Mouse (Mus musculus): ENCODE data around the gene Rec8. TPM values are rescaled to one million over a fixed set of nuclear protein-coding genes. Genes with fewer than 3 reads are reported as not detected.
A peak's percentile ranks its signal among the peaks of the same experiment; 100 is the strongest.

Gene Rec8
- polyA plus RNA-seq, 1 experiment from 2014 or later, result 4.7 TPM

DNA sequence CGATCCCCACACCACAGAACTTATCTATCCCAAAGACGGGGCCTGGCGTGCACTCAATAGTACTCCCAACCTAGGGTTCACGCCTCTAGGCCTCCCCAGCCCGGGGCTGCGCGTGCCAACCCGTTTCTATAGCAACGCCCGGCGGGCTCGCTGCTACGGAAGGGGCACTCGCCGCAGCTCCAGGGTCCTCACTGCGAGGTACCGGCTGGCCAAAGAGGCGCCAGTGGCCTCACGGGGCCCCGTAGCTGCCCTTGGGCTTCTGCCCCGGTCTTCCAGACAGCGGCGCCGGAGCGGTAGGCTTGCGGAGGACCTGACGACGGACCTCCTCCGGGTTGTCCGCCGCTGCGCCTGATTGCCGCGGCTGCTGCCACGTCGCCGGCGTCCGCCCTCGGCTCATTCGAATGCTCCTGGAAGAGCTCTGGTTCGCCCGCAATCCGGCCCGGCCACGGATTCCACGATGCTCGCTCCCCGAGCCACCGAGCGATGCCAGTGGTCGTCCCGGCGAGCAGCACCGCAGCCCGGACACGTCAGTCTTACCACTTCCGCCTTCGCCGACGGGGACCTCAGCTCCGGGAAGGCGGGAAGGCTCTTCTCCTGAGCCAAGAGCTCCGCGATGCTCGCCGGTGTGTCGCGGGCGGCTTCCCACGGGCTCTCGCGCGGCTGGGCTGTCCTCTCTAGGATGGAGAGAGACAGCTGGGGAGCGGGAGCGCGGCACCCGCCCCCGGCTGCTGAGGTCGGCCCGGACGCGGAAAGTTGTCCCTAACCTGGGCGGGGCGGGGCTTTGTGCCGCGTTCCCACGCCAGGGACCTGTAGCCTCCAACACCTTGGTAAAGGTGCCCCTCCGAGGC, 25.4 kb downstream of the Rec8 start, which contains the start of gene Tm9sf1:
Gene Tm9sf1 (minus strand): TSS at position 747 of the 848 bp plus-strand sequence.
- peak within 1 kb of the TSS; percentile 94 for H3K4me3 ChIP-seq (ENCODE audit: low read depth, low read length)
- H3K27ac ChIP-seq (ENCODE audit: low read length), result peak within 1 kb of the TSS; percentile 94
- TF ChIP-seq CTCF (IDR thresholded peaks at IDR 0.05), result peak; percentile 40
- TF ChIP-seq EP300 (IDR thresholded peaks at IDR 0.05), result no peak
- H3K9ac ChIP-seq (replicated peaks; ENCODE audit: low read depth), result peak within 1 kb of the TSS; percentile 90
- H3K4me2 ChIP-seq (replicated peaks; ENCODE audit: low read depth, low read length), result peak within 1 kb of the TSS; percentile 68
- DNase-seq (ENCODE audit: low spot score) (peak; percentile 90), ATAC-seq (peak; percentile 90)
- H3K27me3 ChIP-seq (replicated peaks; ENCODE audit: insufficient read depth, low read length), result no peaks in the 10 kb centered on the region
- peaks cover 20% of the 10 kb centered on the region; the same call in 1 of the 2 replicates for H3K36me3 ChIP-seq (ENCODE audit: insufficient read depth, low read length)
- no peaks in the 10 kb centered on the region for H3K9me3 ChIP-seq (ENCODE audit: low read length)
- H3K4me1 ChIP-seq (ENCODE audit: insufficient read depth, low read depth, low read length), result peaks cover 5% of the 10 kb centered on the region; the same call in 1 of the 2 replicates
- 1% methylated on average over 76 of the region's 89 CpGs for WGBS

DNA sequence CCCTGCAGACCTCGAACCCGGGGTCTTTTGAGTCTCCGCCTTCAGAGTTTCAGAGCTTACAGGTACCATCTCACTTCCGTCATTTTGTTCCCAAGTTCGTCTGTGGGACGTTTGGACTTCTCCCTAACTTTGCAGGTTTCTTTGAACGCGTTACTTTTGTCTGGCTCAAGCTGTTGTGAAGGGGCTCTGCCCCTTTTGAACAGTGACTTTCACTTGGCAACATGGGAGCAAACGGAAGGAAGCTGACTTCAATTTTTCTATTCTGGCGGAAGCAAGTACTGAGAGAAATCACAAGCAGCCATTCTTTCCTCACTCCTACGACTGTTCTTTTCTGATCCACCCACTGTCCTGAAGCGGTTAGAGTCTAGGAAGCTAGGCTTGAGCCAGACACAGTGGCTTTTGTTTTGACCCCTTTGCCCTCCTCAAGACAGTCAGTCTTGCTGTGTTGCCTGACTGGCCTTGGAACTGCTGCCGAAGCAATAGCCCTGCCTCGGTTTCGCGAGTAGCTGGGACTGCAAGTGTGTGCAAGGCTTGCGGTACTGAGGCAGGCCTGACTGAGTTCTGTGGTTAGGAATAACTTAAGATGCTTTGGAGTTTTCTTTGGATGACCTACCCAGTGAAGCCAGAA, 26.5 kb downstream of the Rec8 start:
- peaks cover 18% of the 10 kb centered on the region; the same call in 1 of the 2 replicates for H3K36me3 ChIP-seq (ENCODE audit: insufficient read depth, low read length)
- peak overlapping the region; percentile 68 for H3K4me2 ChIP-seq (replicated peaks; ENCODE audit: low read depth, low read length)
- H3K27ac ChIP-seq (ENCODE audit: low read length), result peak overlapping the region; percentile 94
- H3K4me3 ChIP-seq (ENCODE audit: low read depth, low read length), result peak overlapping the region; percentile 94
- TF ChIP-seq EP300 (IDR thresholded peaks at IDR 0.05) (no peak; the same call in 1 of the 2 replicates), CTCF (IDR thresholded peaks at IDR 0.05) (no peak)
- ATAC-seq (no peak), DNase-seq (ENCODE audit: low spot score) (peak; percentile 61)
- peak overlapping the region; percentile 90; the same call in 1 of the 2 replicates for H3K9ac ChIP-seq (replicated peaks; ENCODE audit: low read depth)
- 8% methylated on average over 17 of the region's 17 CpGs for WGBS
- peaks cover 5% of the 10 kb centered on the region; the same call in 1 of the 2 replicates for H3K4me1 ChIP-seq (ENCODE audit: insufficient read depth, low read depth, low read length)
- no peaks in the 10 kb centered on the region for H3K9me3 ChIP-seq (ENCODE audit: low read length)
- H3K27me3 ChIP-seq (replicated peaks; ENCODE audit: insufficient read depth, low read length), result no peaks in the 10 kb centered on the region

DNA sequence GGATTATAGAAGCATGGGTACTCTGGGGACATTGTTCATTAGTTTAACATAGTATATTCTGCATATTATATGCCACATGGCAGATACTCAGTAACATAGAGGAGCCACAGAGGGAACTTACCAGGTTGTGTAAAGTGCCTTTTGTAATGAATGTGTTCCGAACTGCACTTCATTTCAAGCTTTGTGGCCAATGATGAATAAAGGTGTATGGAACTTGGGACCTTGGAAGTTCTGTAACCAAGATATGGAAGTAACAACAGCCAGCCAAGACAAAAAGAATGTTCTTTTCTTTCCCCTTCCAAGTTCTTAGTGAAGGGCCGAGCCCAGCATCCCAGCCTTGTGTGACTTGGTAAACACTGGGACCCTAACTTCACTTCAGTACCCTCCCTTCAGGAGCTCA, 32.0 kb downstream of the Rec8 start, which contains the start of gene Tssk4:
Gene Tssk4 (plus strand): TSS at position 301 of the 400 bp plus-strand sequence.
- TF ChIP-seq CTCF (IDR thresholded peaks at IDR 0.05), result no peak
- TF ChIP-seq EP300 (IDR thresholded peaks at IDR 0.05), result no peak
- H3K27ac ChIP-seq (ENCODE audit: low read length), result no peak within 1 kb of the TSS
- peaks cover under 1% of the 10 kb centered on the region; the same call in 1 of the 2 replicates for H3K4me1 ChIP-seq (ENCODE audit: insufficient read depth, low read depth, low read length)
- no peaks in the 10 kb centered on the region for H3K9me3 ChIP-seq (ENCODE audit: low read length)
- 96% methylated on average over 2 of the region's 2 CpGs for WGBS
- ATAC-seq (no peak), DNase-seq (ENCODE audit: low spot score) (no peak)
- no peaks in the 10 kb centered on the region for H3K27me3 ChIP-seq (replicated peaks; ENCODE audit: insufficient read depth, low read length)
- H3K36me3 ChIP-seq (ENCODE audit: insufficient read depth, low read length), result no peaks in the 10 kb centered on the region
- H3K9ac ChIP-seq (replicated peaks; ENCODE audit: low read depth), result no peak within 1 kb of the TSS
- no peak within 1 kb of the TSS for H3K4me3 ChIP-seq (ENCODE audit: low read depth, low read length)
- no peak within 1 kb of the TSS for H3K4me2 ChIP-seq (replicated peaks; ENCODE audit: low read depth, low read length)

DNA sequence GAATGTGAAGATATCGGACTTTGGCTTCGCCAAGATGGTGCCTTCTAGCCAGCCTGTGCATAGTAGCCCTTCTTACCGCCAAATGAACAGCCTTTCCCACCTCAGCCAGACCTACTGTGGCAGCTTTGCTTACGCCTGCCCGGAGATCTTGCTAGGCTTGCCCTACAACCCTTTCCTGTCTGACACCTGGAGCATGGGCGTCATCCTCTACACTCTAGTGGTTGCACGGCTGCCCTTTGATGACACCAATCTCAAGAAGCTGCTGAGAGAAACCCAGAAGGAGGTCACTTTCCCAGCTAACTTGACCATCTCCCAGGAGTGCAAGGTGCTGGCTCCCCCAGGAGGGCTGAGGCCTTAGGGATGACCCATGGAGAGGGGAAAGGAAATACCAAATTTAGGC, 33.7 kb downstream of the Rec8 start:
- 87% methylated on average over 7 of the region's 7 CpGs for WGBS
- DNase-seq (ENCODE audit: low spot score) (no peak), ATAC-seq (no peak)
- Histone ChIP-seq H3K27me3 (replicated peaks; ENCODE audit: insufficient read depth, low read length) (no peaks in the 10 kb centered on the region), H3K9me3 (ENCODE audit: low read length) (no peaks in the 10 kb centered on the region), H3K4me2 (replicated peaks; ENCODE audit: low read depth, low read length) (no peak overlapping the region), H3K4me1 (ENCODE audit: insufficient read depth, low read depth, low read length) (no peaks in the 10 kb centered on the region), H3K36me3 (ENCODE audit: insufficient read depth, low read length) (no peaks in the 10 kb centered on the region), H3K9ac (replicated peaks; ENCODE audit: low read depth) (no peak overlapping the region), H3K27ac (ENCODE audit: low read length) (no peak overlapping the region), H3K4me3 (ENCODE audit: low read depth, low read length) (no peak overlapping the region)
- TF ChIP-seq EP300 (IDR thresholded peaks at IDR 0.05) (no peak), CTCF (IDR thresholded peaks at IDR 0.05) (no peak)

DNA sequence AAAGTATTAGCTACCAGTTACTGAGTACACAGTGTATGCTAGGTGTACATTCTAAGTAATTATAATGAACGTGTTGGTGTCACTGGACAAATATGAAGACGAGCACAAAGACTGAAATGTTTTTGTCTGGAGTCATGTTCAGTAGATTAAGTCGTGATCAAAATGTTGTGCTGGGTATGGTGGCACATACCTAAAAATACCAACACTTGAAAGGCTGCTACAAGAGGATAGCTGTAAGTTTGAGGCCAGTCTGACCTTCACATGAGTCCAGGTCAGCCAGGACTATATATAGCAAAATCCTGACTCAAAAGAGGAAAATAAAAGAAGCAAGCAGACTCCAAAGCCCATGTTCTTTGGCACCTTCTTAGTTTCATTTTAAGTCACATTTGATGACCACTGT, 39.1 kb downstream of the Rec8 start:
- H3K27me3 ChIP-seq (replicated peaks; ENCODE audit: insufficient read depth, low read length), result no peaks in the 10 kb centered on the region
- no peak for TF ChIP-seq EP300 (IDR thresholded peaks at IDR 0.05)
- no peak for TF ChIP-seq CTCF (IDR thresholded peaks at IDR 0.05)
- 0 out of 2 replicates have a peak, but pooled peaks cover 4% of the 10 kb centered on the region for H3K36me3 ChIP-seq (ENCODE audit: insufficient read depth, low read length)
- DNase-seq (ENCODE audit: low spot score) (no peak), ATAC-seq (no peak)
- no peak overlapping the region for H3K27ac ChIP-seq (ENCODE audit: low read length)
- H3K9ac ChIP-seq (replicated peaks; ENCODE audit: low read depth), result no peak overlapping the region
- no peak overlapping the region for H3K4me2 ChIP-seq (replicated peaks; ENCODE audit: low read depth, low read length)
- 75% methylated on average over 3 of the region's 3 CpGs for whole genome bisulfite sequencing
- H3K4me1 ChIP-seq (ENCODE audit: insufficient read depth, low read depth, low read length), result peaks cover 6% of the 10 kb centered on the region; the same call in 1 of the 2 replicates
- no peaks in the 10 kb centered on the region for H3K9me3 ChIP-seq (ENCODE audit: low read length)
- no peak overlapping the region for H3K4me3 ChIP-seq (ENCODE audit: low read depth, low read length)

DNA sequence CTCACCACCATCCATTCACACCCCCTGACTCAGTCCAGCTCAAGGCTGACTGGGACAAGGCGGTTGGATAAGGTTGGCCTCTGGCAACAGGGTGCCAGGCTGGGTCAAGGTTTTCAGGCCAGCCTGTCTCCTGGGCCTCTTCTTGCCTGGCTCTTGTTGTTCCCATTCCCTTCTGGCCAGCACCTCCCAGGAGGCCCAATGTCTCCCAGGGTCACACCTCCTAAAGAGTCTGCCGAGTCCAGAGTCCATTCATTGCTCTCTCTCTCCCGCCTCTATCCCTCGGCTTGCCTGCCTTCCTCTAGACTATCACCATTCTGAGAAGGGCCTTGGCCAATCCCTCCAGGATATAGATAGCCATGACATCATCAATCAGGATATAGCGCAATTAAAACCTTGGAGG, 40.2 kb downstream of the Rec8 start:
- H3K27me3 ChIP-seq (replicated peaks; ENCODE audit: insufficient read depth, low read length), result no peaks in the 10 kb centered on the region
- H3K4me2 ChIP-seq (replicated peaks; ENCODE audit: low read depth, low read length), result no peak overlapping the region
- H3K9me3 ChIP-seq (ENCODE audit: low read length), result no peaks in the 10 kb centered on the region
- TF ChIP-seq EP300 (IDR thresholded peaks at IDR 0.05) (no peak), CTCF (IDR thresholded peaks at IDR 0.05) (no peak)
- peaks cover 6% of the 10 kb centered on the region; the same call in 1 of the 2 replicates for H3K4me1 ChIP-seq (ENCODE audit: insufficient read depth, low read depth, low read length)
- no peak overlapping the region for H3K9ac ChIP-seq (replicated peaks; ENCODE audit: low read depth)
- DNase-seq (ENCODE audit: low spot score) (no peak), ATAC-seq (no peak)
- WGBS, result 89% methylated on average over 5 of the region's 5 CpGs
- no peak overlapping the region for H3K27ac ChIP-seq (ENCODE audit: low read length)
- H3K36me3 ChIP-seq (ENCODE audit: insufficient read depth, low read length), result 0 out of 2 replicates have a peak, but pooled peaks cover 8% of the 10 kb centered on the region
- no peak overlapping the region for H3K4me3 ChIP-seq (ENCODE audit: low read depth, low read length)

Data from lung, postnatal 0 days (tissue).